Mouse (Mus musculus) hindbrain, embryonic 12.5 days (tissue): ENCODE results near the gene Zfp729a. TPM values are rescaled to one million over a fixed set of nuclear protein-coding genes. Genes with fewer than 3 reads are reported as not detected.

Source experiments
- polyA plus RNA-seq: library from polyadenylated mRNA; unstranded; fragments of >200 nt; fragmentation: Nextera tagmentation; extraction: Ambion mirVana; gene quantifications from 2 replicates; pipeline ENCODE4 v1.2.1, GENCODE M21; 2016

The Zfp729a gene
- polyA plus RNA-seq, 1 experiment from 2014 or later, result 2.9 TPM

Other genes starting within 250 kb of the Zfp729a start
- gene Zfp429, start 238.0 kb downstream of the Zfp729a start, polyA plus RNA-seq, result 4.6 and 4.9 TPM in 2 replicates
- 1.0 and 1.3 TPM in 2 replicates for gene Zfp459, start 216.4 kb downstream of the Zfp729a start, polyA plus RNA-seq
- 7.1 and 8.3 TPM in 2 replicates for gene Zfp874a, start 186.2 kb downstream of the Zfp729a start, polyA plus RNA-seq
- 2.1 and 2.2 TPM in 2 replicates for gene Zfp874b, start 153.5 kb downstream of the Zfp729a start, polyA plus RNA-seq
- gene Zfp58, start 137.2 kb downstream of the Zfp729a start, polyA plus RNA-seq, result 17.8 and 18.0 TPM in 2 replicates
- gene Gm26965, start 111.6 kb downstream of the Zfp729a start, polyA plus RNA-seq, result not detected in 2 replicates
- gene Zfp87, start 111.6 kb downstream of the Zfp729a start, polyA plus RNA-seq, result 32.4 and 32.8 TPM in 2 replicates
- gene Zfp748, start 84.0 kb downstream of the Zfp729a start, polyA plus RNA-seq, result 16.6 and 18.3 TPM in 2 replicates
- 4.6 and 5.1 TPM in 2 replicates for gene Zfp729b, start 28.1 kb downstream of the Zfp729a start, polyA plus RNA-seq
- not detected in 2 replicates for gene Gm49345, start within 50 bp of the Zfp729a start, polyA plus RNA-seq
- gene Zfp738, start 49.3 kb upstream of the Zfp729a start, polyA plus RNA-seq, result 14.2 and 16.5 TPM in 2 replicates
- 8.2 and 9.1 TPM in 2 replicates for gene Zfp65, start 91.4 kb upstream of the Zfp729a start, polyA plus RNA-seq
- gene Zfp85, start 117.4 kb upstream of the Zfp729a start, polyA plus RNA-seq, result 5.4 and 5.5 TPM in 2 replicates
- 2.3 and 2.4 TPM in 2 replicates for gene Zfp493, start 141.9 kb upstream of the Zfp729a start, polyA plus RNA-seq
- gene Zfp273, start 175.9 kb upstream of the Zfp729a start, polyA plus RNA-seq, result 9.1 and 10.6 TPM in 2 replicates
- 4.1 and 4.4 TPM in 2 replicates for gene Gm10037, start 193.3 kb upstream of the Zfp729a start, polyA plus RNA-seq
- not detected in 2 replicates for gene BC048507, start 225.5 kb upstream of the Zfp729a start, polyA plus RNA-seq